ENCODE assay signal across 29 mouse cellular contexts in the genomic region with DNA sequence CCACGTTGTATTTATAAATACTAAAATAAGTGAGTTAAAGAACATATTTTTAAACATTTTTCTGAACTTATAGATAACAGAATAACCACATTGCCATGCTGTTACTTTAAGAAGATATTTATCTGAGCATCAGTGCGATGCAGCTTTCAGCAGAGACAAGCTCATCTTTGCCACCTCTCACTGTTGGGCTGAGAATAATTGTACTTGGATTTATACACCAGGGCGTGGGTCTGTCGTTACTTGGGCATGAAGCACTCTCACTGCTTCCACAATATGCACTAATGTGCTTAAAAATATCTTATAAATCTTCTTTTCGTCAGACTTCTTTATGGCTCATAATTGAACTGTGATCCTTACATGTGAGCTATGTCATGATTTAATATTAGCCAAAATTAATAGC.
"Had no signal": no experiment of that assay in that cellular context is flagged by ENCODE, and none has a peak within 500 bp of the region (broad histone marks: within the 10 kb centered on the region; RNA-seq: fewer than 3 reads in every experiment).

No protein-coding gene starts in this region.

- H3K36me3 ChIP-seq: embryonic facial prominence, embryonic 10.5 days; embryonic facial prominence, embryonic 12.5 days; embryonic facial prominence, embryonic 13.5 days; embryonic facial prominence, embryonic 15.5 days; forebrain, embryonic 10.5 days; forebrain, embryonic 12.5 days; forebrain, embryonic 15.5 days had no signal

- DNase-seq: cerebellum, adult 2 months; cerebellum, adult 8-10 months; cerebellum, adult 9-10 months; cerebellum, adult 9-11 months; cerebellum, postnatal 10 days; cerebellum, postnatal 14 days; cerebellum, postnatal 25 days; cerebellum, postnatal 36 days; embryo, embryonic 11 days; forebrain, postnatal 0 days; gastrocnemius, adult 2 months; gastrocnemius, postnatal 10 days; gastrocnemius, postnatal 14 days; gastrocnemius, postnatal 25 days; gastrocnemius, postnatal 36 days; heart, adult 11 months; heart, adult 18-20 months; heart, adult 2 months had no signal

- ATAC-seq: forebrain, embryonic 13.5 days; forebrain, embryonic 14.5 days; forebrain, embryonic 15.5 days; forebrain, embryonic 16.5 days; forebrain, postnatal 0 days had no signal

- H3K27me3 ChIP-seq: embryonic facial prominence, embryonic 12.5 days; embryonic facial prominence, embryonic 13.5 days; embryonic facial prominence, embryonic 15.5 days; forebrain, embryonic 12.5 days; forebrain, embryonic 13.5 days; forebrain, embryonic 15.5 days had no signal

- H3K27ac ChIP-seq: embryonic facial prominence, embryonic 10.5 days; embryonic facial prominence, embryonic 12.5 days; embryonic facial prominence, embryonic 13.5 days; embryonic facial prominence, embryonic 15.5 days; forebrain, embryonic 10.5 days; forebrain, embryonic 12.5 days; forebrain, embryonic 13.5 days; forebrain, embryonic 15.5 days; gastrocnemius, adult 2 months; heart, adult 2 months had no signal

- H3K9me3 ChIP-seq: embryonic facial prominence, embryonic 10.5 days; embryonic facial prominence, embryonic 12.5 days; embryonic facial prominence, embryonic 13.5 days; embryonic facial prominence, embryonic 15.5 days; forebrain, embryonic 10.5 days; forebrain, embryonic 12.5 days; forebrain, embryonic 13.5 days; forebrain, embryonic 15.5 days had no signal

- H3K4me2 ChIP-seq: embryonic facial prominence, embryonic 12.5 days; embryonic facial prominence, embryonic 13.5 days; embryonic facial prominence, embryonic 15.5 days; forebrain, embryonic 12.5 days; forebrain, embryonic 13.5 days; forebrain, embryonic 15.5 days had no signal

- H3K9ac ChIP-seq: embryonic facial prominence, embryonic 12.5 days; embryonic facial prominence, embryonic 13.5 days; embryonic facial prominence, embryonic 15.5 days; forebrain, embryonic 12.5 days; forebrain, embryonic 13.5 days; forebrain, embryonic 15.5 days; forebrain, postnatal 0 days had no signal

- H3K4me1 ChIP-seq: embryonic facial prominence, embryonic 10.5 days; embryonic facial prominence, embryonic 15.5 days; forebrain, embryonic 10.5 days; forebrain, embryonic 12.5 days; forebrain, embryonic 13.5 days; forebrain, embryonic 15.5 days had no signal

- H3K4me3 ChIP-seq: embryonic facial prominence, embryonic 10.5 days; embryonic facial prominence, embryonic 12.5 days; embryonic facial prominence, embryonic 13.5 days; embryonic facial prominence, embryonic 15.5 days; erythroblast, embryonic 14.5 days; forebrain, embryonic 10.5 days; forebrain, embryonic 12.5 days; forebrain, embryonic 13.5 days; forebrain, embryonic 15.5 days; gastrocnemius, adult 2 months; heart, adult 2 months had no signal
